Comparison of ENCODE assay signal across 10 mouse cellular contexts in genomic region chr3:108830493-108830892, GRCm38 (mm10). TPM values are rescaled to one million over a fixed set of nuclear protein-coding genes. Genes with fewer than 3 reads are reported as not detected.
A peak's percentile ranks its signal among the peaks of the same experiment; 100 is the strongest.
DNase-seq lines count a peak whose midpoint lies in the region; ATAC-seq and TF ChIP-seq lines count a peak whose summit lies in the region.
"Had no signal": no experiment of that assay in that cellular context is flagged by ENCODE, and none has a peak within 500 bp of the region (broad histone marks: within the 10 kb centered on the region; RNA-seq: fewer than 3 reads in every experiment).

No protein-coding gene starts in this region.

- H3K9me3 ChIP-seq in limb, embryonic 14.5 days (ENCODE audit: control insufficient read depth, low read length), result no peaks in the 10 kb centered on the region
- H3K9me3 ChIP-seq in limb, embryonic 10.5 days (replicated peaks), result no peaks in the 10 kb centered on the region
- H3K9me3 ChIP-seq in kidney, postnatal 0 days (replicated peaks; ENCODE audit: low read length), result no peaks in the 10 kb centered on the region
- H3K9me3 ChIP-seq: limb, embryonic 15.5 days had no signal

- peaks cover 19% of the 10 kb centered on the region for H3K36me3 ChIP-seq in limb, embryonic 14.5 days (ENCODE audit: control insufficient read depth, insufficient read depth, low read length)
- peaks cover 32% of the 10 kb centered on the region for H3K36me3 ChIP-seq in limb, embryonic 10.5 days
- peaks cover 7% of the 10 kb centered on the region; the same call in 1 of the 2 replicates for H3K36me3 ChIP-seq in kidney, postnatal 0 days (ENCODE audit: insufficient read depth, low read length)

- TF ChIP-seq CTCF in kidney, postnatal 0 days (IDR thresholded peaks at IDR 0.05; ENCODE audit: low read depth), result no peak

- intact Hi-C loops in gastrocnemius, postnatal 14 days (cut with DNase I; ENCODE audit: low total_unique reads), result no loop called here

- no peak overlapping the region for H3K27ac ChIP-seq in limb, embryonic 14.5 days (replicated peaks; ENCODE audit: low read depth, low read length)
- H3K27ac ChIP-seq in limb, embryonic 10.5 days, result no peak overlapping the region
- no peak overlapping the region for H3K27ac ChIP-seq in kidney, postnatal 0 days
- H3K27ac ChIP-seq: limb, embryonic 15.5 days had no signal

- H3K4me1 ChIP-seq in limb, embryonic 14.5 days (ENCODE audit: control insufficient read depth, insufficient read depth, low read length), result no peaks in the 10 kb centered on the region
- no peaks in the 10 kb centered on the region for H3K4me1 ChIP-seq in limb, embryonic 10.5 days
- H3K4me1 ChIP-seq in kidney, postnatal 0 days (replicated peaks; ENCODE audit: insufficient read depth, low read length), result no peaks in the 10 kb centered on the region
- H3K4me1 ChIP-seq: limb, embryonic 15.5 days had no signal

- peak; percentile 57; the same call in 1 of the 2 replicates for ATAC-seq in limb, embryonic 14.5 days (ENCODE audit: low FRiP score, low read depth)
- peak; percentile 92 for ATAC-seq in kidney, postnatal 0 days (replicated peaks; ENCODE audit: low FRiP score, low read depth)

- no peak for TF ChIP-seq POLR2A in limb, embryonic 14.5 days (IDR thresholded peaks at IDR 0.05; ENCODE audit: borderline replicate concordance, extremely low read depth, insufficient read depth, insufficient read length)

- H3K4me3 ChIP-seq in limb, embryonic 14.5 days (replicated peaks; ENCODE audit: low read length), result no peak overlapping the region
- no peak overlapping the region for H3K4me3 ChIP-seq in limb, embryonic 10.5 days
- no peak overlapping the region for H3K4me3 ChIP-seq in kidney, postnatal 0 days (replicated peaks; ENCODE audit: low read depth, low read length)
- H3K4me3 ChIP-seq: limb, embryonic 15.5 days had no signal

- 69% methylated on average over 11 of the region's 11 CpGs for WGBS in limb, embryonic 14.5 days
- 88% methylated on average over 11 of the region's 11 CpGs for WGBS in limb, embryonic 10.5 days
- WGBS in kidney, postnatal 0 days, result 77% methylated on average over 11 of the region's 11 CpGs

- H3K4me2 ChIP-seq in limb, embryonic 14.5 days (replicated peaks; ENCODE audit: low read depth, low read length, severe bottlenecking), result no peak overlapping the region
- H3K4me2 ChIP-seq in kidney, postnatal 0 days (ENCODE audit: low read length), result no peak overlapping the region
- H3K4me2 ChIP-seq: limb, embryonic 15.5 days had no signal

- H3K27me3 ChIP-seq in limb, embryonic 14.5 days (ENCODE audit: control insufficient read depth, insufficient read depth, low read length), result no peaks in the 10 kb centered on the region
- no peaks in the 10 kb centered on the region for H3K27me3 ChIP-seq in limb, embryonic 10.5 days (ENCODE audit: low read depth, poor library complexity, severe bottlenecking)
- no peaks in the 10 kb centered on the region for H3K27me3 ChIP-seq in kidney, postnatal 0 days (ENCODE audit: insufficient read depth, low read length)
- H3K27me3 ChIP-seq: limb, embryonic 15.5 days had no signal

- no peak overlapping the region for H3K9ac ChIP-seq in limb, embryonic 14.5 days (ENCODE audit: low read depth, low read length, severe bottlenecking)
- no peak overlapping the region for H3K9ac ChIP-seq in kidney, postnatal 0 days (ENCODE audit: low read depth, low read length)
- H3K9ac ChIP-seq: limb, embryonic 15.5 days had no signal

- no peak for DNase-seq in limb, embryonic 14.5 days (ENCODE audit: low spot score)
- DNase-seq in limb, embryonic 10.5 days (ENCODE audit: low spot score), result no peak
- peak; percentile 57 for DNase-seq in gastrocnemius, postnatal 14 days
- DNase-seq in kidney, postnatal 0 days (ENCODE audit: low spot score), result peak; percentile 40
- DNase-seq in skeletal muscle tissue, adult 2 months (ENCODE audit: low read depth, low spot score), result peak; percentile 72
- no peak for DNase-seq in neural tube, embryonic 10.5 days (ENCODE audit: extremely low spot score, low spot score)
- DNase-seq in left cerebral cortex, adult 8-10 months (ENCODE audit: low spot score in 2 of 2), result no peak
- no peak for DNase-seq in right cerebral cortex, postnatal 4 days

RNA-seq across cellular contexts. Expression of gene Stxbp3, which starts 9.8 kb away (rescaled TPM):
- 23.5 and 28.4 TPM in 2 replicates for polyA plus RNA-seq in limb, embryonic 14.5 days (2012; rRNA removed)
- 33.0 and 38.1 TPM in 2 replicates for polyA plus RNA-seq in limb, embryonic 14.5 days (2014; fragmentation: Nextera tagmentation; extraction: Ambion mirVana)
- polyA plus RNA-seq in limb, embryonic 10.5 days (2016; fragmentation: Nextera tagmentation; extraction: Ambion mirVana), result 20.8 and 24.6 TPM in 2 replicates
- 10 to 100 TPM; 25.9 to 29.9 TPM for total RNA-seq in gastrocnemius, postnatal 14 days (2021)
- polyA plus RNA-seq in kidney, postnatal 0 days (2015; fragmentation: Nextera tagmentation; extraction: Ambion mirVana), result 35.5 and 37.6 TPM in 2 replicates
- 10 to 100 TPM; 25.3 to 32.4 (median 28.7) TPM for total RNA-seq in left cerebral cortex, adult 8-10 months (2022)

RNA-seq across cellular contexts. Expression of gene Fndc7, which starts 59.3 kb away (rescaled TPM):
- polyA plus RNA-seq in limb, embryonic 14.5 days (2012; rRNA removed), result 0.17 and 0.35 TPM in 2 replicates
- 0.23 and 0.25 TPM in 2 replicates for polyA plus RNA-seq in limb, embryonic 14.5 days (2014; fragmentation: Nextera tagmentation; extraction: Ambion mirVana)
- polyA plus RNA-seq in limb, embryonic 10.5 days (2016; fragmentation: Nextera tagmentation; extraction: Ambion mirVana), result 0.14 TPM in 1 of 2 replicates, not detected in the other
- under 1 TPM in 1 of 2 experiments, not detected in 1; 0.08 TPM for total RNA-seq in gastrocnemius, postnatal 14 days (2021)
- 0.04 TPM in 1 of 2 replicates, not detected in the other for polyA plus RNA-seq in kidney, postnatal 0 days (2015; fragmentation: Nextera tagmentation; extraction: Ambion mirVana)
- total RNA-seq in left cerebral cortex, adult 8-10 months (2022), result under 1 TPM; 0.11 to 0.35 (median 0.14) TPM
- total RNA-seq: hematopoietic stem cell, adult 5-6 weeks had no signal

Comparison
In these comparisons a context has a peak if more than half of its experiments do, and no peak if none do; other contexts are left out.
1. DNase-seq: peak in gastrocnemius, postnatal 14 days (single experiment), kidney, postnatal 0 days (single experiment) and skeletal muscle tissue, adult 2 months (single experiment); none in limb, embryonic 14.5 days (single experiment), limb, embryonic 10.5 days (single experiment), neural tube, embryonic 10.5 days (single experiment), left cerebral cortex, adult 8-10 months (0 of 2) and right cerebral cortex, postnatal 4 days (single experiment).